Mouse (Mus musculus) heart, postnatal 0 days (tissue): ENCODE data around the gene Ric1. TPM values are rescaled to one million over a fixed set of nuclear protein-coding genes. Genes with fewer than 3 reads are reported as not detected.
"Not testable (repeated sequence)": the region's sequence is repeated elsewhere in the genome, so short reads cannot be mapped to it uniquely, and the experiment has no call there.

Experiments
- ATAC-seq: fragments of 200-750 bp; cut with Nextera tagmentation; 2 replicates; pipeline ENCODE4 v1.8.0; 2017; ENCODE audit warnings: low read depth, moderate number of reproducible peaks, moderate library complexity; ENCODE audit not compliant: insufficient read depth
- DNase-seq: peaks from one replicate; pipeline ENCODE4 v3.0.0-alpha.2; 2016; ENCODE audit warnings: low spot score
- H3K27ac ChIP-seq: fragments of 300-500 bp; sonication (generic); 2 replicates; pipeline ENCODE4 v1.5.1; 2014; ENCODE audit warnings: low read depth, mild to moderate bottlenecking
- H3K27me3 ChIP-seq: fragments of 300-500 bp; sonication (generic); 2 replicates; pipeline ENCODE4 v1.6.1; 2014; ENCODE audit warnings: low read length, mixed read lengths; ENCODE audit not compliant: control insufficient read depth, insufficient read depth
- H3K36me3 ChIP-seq: fragments of 300-500 bp; sonication (generic); replicated peaks from 2 replicates; pipeline ENCODE4 v1.6.1; 2014; ENCODE audit warnings: low read length, mixed read lengths; ENCODE audit not compliant: control insufficient read depth, insufficient read depth
- H3K4me1 ChIP-seq: fragments of 300-500 bp; sonication (generic); 2 replicates; pipeline ENCODE4 v1.6.1; 2014; ENCODE audit warnings: antibody characterized with exemption; ENCODE audit not compliant: control insufficient read depth, insufficient read depth
- H3K4me2 ChIP-seq: fragments of 300-500 bp; sonication (generic); 2 replicates; pipeline ENCODE4 v1.6.1; 2014; ENCODE audit warnings: low read depth, mild to moderate bottlenecking, low read length, moderate library complexity
- H3K4me3 ChIP-seq: fragments of 300-500 bp; sonication (generic); 2 replicates; pipeline ENCODE4 v1.5.1; 2014; ENCODE audit warnings: low read depth, low read length
- H3K9ac ChIP-seq: fragments of 300-500 bp; sonication (generic); replicated peaks from 2 replicates; pipeline ENCODE4 v1.6.1; 2014; ENCODE audit warnings: low read depth, low read length, mixed read lengths
- H3K9me3 ChIP-seq: fragments of 300-500 bp; sonication (generic); replicated peaks from 2 replicates; pipeline ENCODE4 v1.6.1; 2016; ENCODE audit warnings: low read length; ENCODE audit not compliant: control insufficient read depth
- CTCF ChIP-seq: IDR thresholded peaks from 2 replicates; pipeline ENCODE4 v1.5.1; 2016; ENCODE audit warnings: antibody characterized with exemption, control low read depth, low read depth
- EP300 ChIP-seq: IDR thresholded peaks from 2 replicates; pipeline ENCODE4 v1.6.1; 2016; ENCODE audit warnings: antibody characterized with exemption, low read depth
- WGBS: fragments of 180-500 bp; shearing (Covaris S2); extraction: QIAGEN DNeasy Blood & Tissue Kit; methylation state at CpG from one replicate; pipeline ENCODE4 v1.1.7; 2014; 5-methylcytosine and 5-hydroxymethylcytosine counted together
- polyA plus RNA-seq: library from polyadenylated mRNA; unstranded; fragments of >200 nt; fragmentation: Nextera tagmentation; extraction: Ambion mirVana; gene quantifications from 2 replicates; pipeline ENCODE4 v1.2.1, GENCODE M21; 2015
- total RNA-seq: library from RNA; depleted of rRNA; stranded (reverse); fragments of >200 nt; gene quantifications from 2 replicates; pipeline ENCODE4 v1.2.3, GENCODE M21; 2014; ENCODE audit warnings: low replicate concordance

Ric1 gene
- total and polyA plus RNA-seq, 2 experiments from 2014 or later: 6.0 to 29.9 TPM

GRCm38 (mm10) chr19:29522445-29523229 is 555 bp downstream of the Ric1 start:
- under 1% methylated on average over 92 of the region's 92 CpGs for WGBS
- peak overlapping the region; percentile 92 for H3K4me2 ChIP-seq
- H3K36me3 ChIP-seq: 0 out of 2 replicates have a peak, but pooled peaks cover 5% of the 10 kb centered on the region
- H3K27me3 ChIP-seq: no peaks in the 10 kb centered on the region
- no peak for TF ChIP-seq CTCF
- TF ChIP-seq EP300: no peak
- peak; percentile 40 for DNase-seq
- peak; percentile 60 for ATAC-seq
- H3K9ac ChIP-seq: peak overlapping the region; percentile 98
- H3K4me1 ChIP-seq: peaks cover 19% of the 10 kb centered on the region
- peak overlapping the region; percentile 93 for H3K4me3 ChIP-seq
- no peaks in the 10 kb centered on the region for H3K9me3 ChIP-seq
- H3K27ac ChIP-seq: peak overlapping the region; percentile 98

- H3K27me3 ChIP-seq: no peaks in the 10 kb centered on the region
- no peaks in the 10 kb centered on the region for H3K9me3 ChIP-seq
- peak overlapping the region; percentile 92 for H3K4me2 ChIP-seq
- no peak for DNase-seq
- peak overlapping the region; percentile 93 for H3K4me3 ChIP-seq
- H3K27ac ChIP-seq: peak overlapping the region; percentile 98
- ATAC-seq: no peak
- TF ChIP-seq CTCF: no peak
- TF ChIP-seq EP300: no peak
- peaks cover 19% of the 10 kb centered on the region for H3K4me1 ChIP-seq
- 0 out of 2 replicates have a peak, but pooled peaks cover 5% of the 10 kb centered on the region for H3K36me3 ChIP-seq
- under 1% methylated on average over 9 of the region's 9 CpGs for WGBS
- peak overlapping the region; percentile 98 for H3K9ac ChIP-seq
These were observed 1.1 kb downstream of the Ric1 start for GRCm38 (mm10) chr19:29523230-29523582.

- no peaks in the 10 kb centered on the region for H3K9me3 ChIP-seq
- no peaks in the 10 kb centered on the region for H3K27me3 ChIP-seq
- ATAC-seq (no peak), DNase-seq (no peak)
- H3K4me3 ChIP-seq: peak overlapping the region; percentile 93
- H3K27ac ChIP-seq: peak overlapping the region; percentile 98; the same call in 1 of the 2 replicates
- H3K4me1 ChIP-seq: peaks cover 19% of the 10 kb centered on the region
- 0 out of 2 replicates have a peak, but pooled peaks cover 3% of the 10 kb centered on the region for H3K36me3 ChIP-seq
- TF ChIP-seq CTCF (no peak), EP300 (no peak)
- H3K4me2 ChIP-seq: peak overlapping the region; percentile 92
- WGBS: 50% methylated on average over 5 of the region's 5 CpGs
- H3K9ac ChIP-seq: peak overlapping the region; percentile 98
These were observed 1.6 kb downstream of the Ric1 start for GRCm38 (mm10) chr19:29523701-29524100.

- H3K4me2 ChIP-seq: no peak overlapping the region
- TF ChIP-seq CTCF (no peak), EP300 (no peak)
- DNase-seq: no peak
These were observed 2.5 kb downstream of the Ric1 start for GRCm38 (mm10) chr19:29524614-29525013.

GRCm38 (mm10) chr19:29525588-29525987 is 3.5 kb downstream of the Ric1 start:
- H3K9ac ChIP-seq, H3K36me3 ChIP-seq, H3K27me3 ChIP-seq, DNase-seq, H3K4me2 ChIP-seq, ATAC-seq, H3K4me3 ChIP-seq, H3K27ac ChIP-seq, H3K9me3 ChIP-seq: not testable (repeated sequence)
- peaks cover 19% of the 10 kb centered on the region for H3K4me1 ChIP-seq
- WGBS: 93% methylated on average over 4 of the region's 4 CpGs

More at GRCm38 (mm10) chr19:29524614-29525013, 2.5 kb downstream of the Ric1 start:
- H3K9ac ChIP-seq: no peak overlapping the region
- H3K27me3 ChIP-seq: no peaks in the 10 kb centered on the region
- no peak overlapping the region for H3K4me3 ChIP-seq
- no peak overlapping the region for H3K27ac ChIP-seq
- H3K4me1 ChIP-seq: peaks cover 19% of the 10 kb centered on the region
- no peaks in the 10 kb centered on the region for H3K36me3 ChIP-seq
- no peaks in the 10 kb centered on the region for H3K9me3 ChIP-seq
- ATAC-seq: no peak
- WGBS: 62% methylated on average over 4 of the region's 4 CpGs

GRCm38 (mm10) chr19:29526837-29527236 is 4.8 kb downstream of the Ric1 start:
- Histone ChIP-seq H3K27me3 (no peaks in the 10 kb centered on the region), H3K9me3 (no peaks in the 10 kb centered on the region), H3K4me2 (no peak overlapping the region), H3K9ac (no peak overlapping the region), H3K36me3 (no peaks in the 10 kb centered on the region), H3K4me3 (no peak overlapping the region), H3K27ac (no peak overlapping the region), H3K4me1 (peaks cover 11% of the 10 kb centered on the region)
- ATAC-seq: no peak
- TF ChIP-seq EP300 (no peak), CTCF (no peak)
- no peak for DNase-seq
